Mouse (Mus musculus) heart, adult 18-20 months (tissue): ENCODE results near the gene Phc3. TPM values are rescaled to one million over a fixed set of nuclear protein-coding genes. Genes with fewer than 3 reads are reported as not detected.

Source experiments
- DNase-seq, 2 experiments: peaks; one replicate each; pipeline ENCODE4 v3.0.0; 2021 to 2022; ENCODE audit warnings: mixed read lengths in 1 of 2
- long read RNA-seq, 2 experiments: library from polyadenylated mRNA; stranded (forward); transcript quantifications; one replicate each; pipeline ENCODE4 v2.0.0; 2021
- total RNA-seq, 2 experiments: library from RNA; stranded (reverse); gene quantifications; 2 replicates each; pipeline ENCODE4 v1.2.3; 2021

Phc3 gene
- total RNA-seq, result 10 to 100 TPM; 14.2 to 16.8 TPM
- long read RNA-seq, experiment 1, result 0 reads
- long read RNA-seq, experiment 2, partial matches to known transcripts, result 0 of 1 reads
- long read RNA-seq, experiment 2, other reads (novel, unspliced or antisense), result 1 of 1 reads

- peak; percentile 93 to 94 for DNase-seq
Measured at GRCm38 (mm10) chr3:30969104-30969581, at the start of gene Phc3. TSS of gene Phc3 (minus strand) at chr3:30969415.

GRCm38 (mm10) chr3:31017652-31018051 lies 48.4 kb upstream of the Phc3 start:
- no peak for DNase-seq

DNA sequence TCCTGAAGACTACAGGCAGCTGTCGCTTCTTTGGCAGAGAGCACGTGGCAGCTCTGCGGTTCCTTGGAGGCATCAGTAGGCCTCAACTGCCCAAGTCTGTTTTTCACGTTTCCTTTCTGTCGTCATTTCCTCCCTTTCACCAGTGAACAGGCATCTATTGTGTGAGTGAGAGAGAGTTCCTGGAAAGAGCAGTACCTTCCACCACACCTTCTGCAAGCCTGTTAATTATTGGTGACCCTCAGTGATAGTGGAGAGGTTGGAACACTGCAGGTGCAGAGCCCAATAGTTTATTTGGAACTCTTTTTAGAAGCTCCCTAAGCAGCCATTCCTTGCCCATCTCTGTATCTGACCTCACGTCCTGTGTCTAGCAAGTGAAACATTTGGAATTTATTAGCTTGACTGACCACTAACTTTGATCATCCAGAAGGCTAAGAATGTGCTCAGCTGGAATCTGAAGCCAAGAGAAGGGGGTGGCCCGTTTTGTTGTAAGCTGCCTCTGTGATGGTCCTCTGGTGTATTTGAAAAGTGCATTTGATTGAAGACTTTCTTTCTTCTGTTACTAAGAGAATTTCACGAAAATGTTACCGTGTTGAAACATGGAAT lies 47.5 kb upstream of the Phc3 start:
- DNase-seq, result no peak

GRCm38 (mm10) chr3:31015682-31016443 lies 46.6 kb upstream of the Phc3 start:
- DNase-seq, result no peak

DNA sequence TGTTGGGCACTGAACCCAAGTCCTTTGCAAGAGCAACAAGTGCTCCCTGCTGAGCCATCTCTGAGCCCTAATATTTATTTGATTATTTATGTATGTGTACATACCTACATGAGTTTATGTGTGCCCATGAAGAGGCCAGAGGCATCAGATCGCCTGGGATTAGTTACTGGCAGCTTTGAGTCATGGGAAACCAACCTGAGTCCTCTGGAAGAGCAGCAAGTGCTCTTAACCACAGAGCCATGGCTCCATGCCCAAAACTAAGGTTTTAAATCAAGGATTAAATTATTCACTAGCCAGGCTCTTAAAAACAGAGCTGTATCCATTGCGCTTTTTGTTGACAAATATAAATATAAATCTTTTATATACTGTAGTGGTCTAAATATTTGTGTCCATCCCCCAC lies 45.2 kb upstream of the Phc3 start:
- no peak for DNase-seq

- no peak for DNase-seq
Measured at GRCm38 (mm10) chr3:31004320-31005209, 35.4 kb upstream of the Phc3 start.

DNA sequence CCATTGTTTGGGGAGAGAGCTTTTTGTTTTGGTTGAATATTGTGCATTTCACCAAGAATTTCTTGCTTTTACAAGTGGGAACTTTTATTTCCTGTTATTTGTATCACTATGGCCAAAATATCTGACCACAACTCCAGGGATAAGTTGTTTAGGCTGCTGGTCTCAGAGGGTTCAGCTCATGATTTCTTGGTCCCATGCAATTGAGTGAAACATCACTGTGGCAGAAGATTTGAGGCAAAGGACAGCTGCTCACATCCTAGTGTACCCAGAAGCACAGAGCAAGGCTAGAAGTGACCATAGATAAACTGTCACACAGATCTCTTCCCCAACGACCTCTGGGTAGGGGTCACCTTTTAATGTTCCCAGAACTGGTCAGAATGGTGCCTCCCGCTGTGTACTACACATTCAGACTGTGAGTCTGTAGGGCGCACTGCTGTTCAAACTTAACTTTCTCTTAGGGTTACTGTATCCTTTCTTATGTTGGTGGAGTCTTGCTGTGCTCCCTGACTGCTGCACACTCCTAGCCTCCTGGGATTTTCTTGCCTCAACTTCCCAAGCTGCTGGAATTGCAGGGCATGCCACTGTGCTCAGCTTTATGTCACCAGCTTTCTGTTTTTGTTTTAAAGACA lies 31.9 kb upstream of the Phc3 start:
- DNase-seq, result no peak

DNA sequence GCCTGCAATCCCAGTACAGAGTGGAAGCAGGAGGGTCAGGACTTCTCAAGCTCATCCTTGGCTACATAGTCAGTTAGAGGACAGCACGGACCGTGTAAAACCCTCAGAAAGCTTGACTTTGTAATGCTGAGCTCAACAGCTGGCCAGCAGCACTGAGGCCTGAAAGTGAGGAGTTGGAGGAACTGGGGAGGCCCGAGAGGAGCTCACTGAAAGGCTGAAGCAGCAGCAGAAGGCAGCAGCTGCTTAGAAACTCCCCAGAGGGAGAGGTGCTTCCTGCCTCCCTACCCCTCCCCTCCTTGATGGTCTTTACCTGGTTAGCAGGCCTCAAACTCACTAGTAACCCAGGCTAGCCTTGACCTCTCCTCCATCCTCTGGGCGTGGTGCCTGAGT lies 30.8 kb upstream of the Phc3 start:
- DNase-seq, result peak; percentile 48 to 67

GRCm38 (mm10) chr3:30999401-31000017 lies 30.3 kb upstream of the Phc3 start:
- DNase-seq, result peak; percentile 25 to 26

DNA sequence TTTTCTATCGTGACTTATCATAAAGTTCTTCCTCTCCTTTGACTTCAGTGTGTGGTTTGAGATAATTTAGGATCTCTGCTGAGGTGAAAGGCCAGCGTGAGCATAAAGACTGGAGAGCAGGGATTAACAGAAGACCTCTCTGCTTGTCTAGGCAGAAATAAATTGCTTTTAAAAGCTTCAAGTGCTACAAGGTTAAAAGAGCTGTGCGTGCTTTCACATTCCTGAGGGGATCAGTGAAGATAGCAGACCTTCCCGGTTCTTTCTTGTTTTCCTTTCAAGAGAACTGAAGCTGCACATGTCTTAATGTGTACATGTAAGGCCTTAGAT lies 27.4 kb upstream of the Phc3 start:
- DNase-seq, result no peak

DNA sequence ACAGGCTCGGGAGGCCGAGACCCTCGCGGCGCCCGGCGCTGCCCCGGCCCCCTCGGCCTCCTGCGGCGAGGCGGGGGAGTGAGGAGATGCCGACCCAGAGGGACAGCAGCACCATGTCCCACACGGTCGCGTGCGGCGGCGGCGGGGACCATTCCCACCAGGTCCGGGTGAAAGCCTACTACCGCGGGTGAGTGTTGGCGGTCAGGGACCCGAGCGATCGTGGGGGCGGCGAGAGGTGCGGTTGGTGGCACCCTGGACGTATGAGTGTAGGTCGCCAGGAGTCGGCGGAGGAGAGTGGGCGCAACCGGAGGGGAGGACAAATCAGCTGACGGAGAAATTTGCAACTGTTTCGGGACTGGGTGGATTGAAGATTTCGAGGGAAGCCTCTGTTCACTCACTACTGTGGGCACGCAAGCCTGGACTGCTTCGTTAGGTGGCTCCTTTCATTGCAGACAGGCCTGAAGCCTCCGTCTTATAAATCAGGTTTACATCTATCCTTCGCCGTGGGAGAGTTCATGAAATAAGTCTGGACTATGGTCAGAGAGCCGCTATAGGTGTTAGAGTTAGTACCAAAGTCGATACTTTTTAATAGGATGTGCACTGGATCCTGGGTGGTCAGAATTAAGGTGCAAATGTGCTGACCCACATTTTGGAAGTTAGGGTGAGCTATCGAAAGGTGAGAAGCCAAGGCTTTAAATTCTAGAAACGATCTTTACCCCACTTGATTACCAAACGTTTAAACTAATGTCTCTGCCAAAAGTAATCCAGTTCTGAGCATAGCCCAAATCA lies 26.9 kb upstream of the Phc3 start:
- no peak for DNase-seq

DNA sequence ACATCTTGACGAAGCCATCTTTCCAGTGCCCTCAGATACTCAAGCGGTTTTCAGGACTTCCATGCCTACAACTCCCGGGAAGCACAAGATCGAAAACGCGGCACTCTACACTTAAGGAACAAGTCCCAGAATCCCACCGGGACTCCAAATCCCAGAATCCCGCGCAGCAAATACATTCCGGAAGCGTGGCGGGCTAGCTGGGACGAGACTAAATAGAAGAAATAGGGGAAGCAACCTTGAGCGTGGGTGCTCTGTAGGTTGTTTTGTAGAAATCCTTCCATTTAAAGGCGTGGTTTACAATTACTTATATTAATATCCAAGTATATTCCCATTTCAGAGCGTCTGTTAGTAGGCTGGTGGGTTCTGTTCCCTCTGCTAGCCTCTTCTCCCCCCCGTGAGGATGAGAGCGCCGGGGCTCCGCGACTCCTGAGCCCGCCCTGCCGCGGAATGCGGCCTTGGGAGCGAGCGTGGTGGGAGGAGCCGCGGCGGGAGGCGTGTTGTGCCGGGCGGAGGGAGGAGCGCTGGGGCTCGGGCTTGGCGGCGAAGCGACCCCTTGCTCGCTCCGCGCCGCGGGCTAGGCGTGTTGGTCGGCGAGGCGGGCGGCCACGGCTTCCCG lies 26.2 kb upstream of the Phc3 start, which contains the start of gene Prkci:
Gene Prkci, plus strand, starts transcription at position 465 of the 616 bp plus-strand sequence.
- DNase-seq, result peak; percentile 95 to 96

DNA sequence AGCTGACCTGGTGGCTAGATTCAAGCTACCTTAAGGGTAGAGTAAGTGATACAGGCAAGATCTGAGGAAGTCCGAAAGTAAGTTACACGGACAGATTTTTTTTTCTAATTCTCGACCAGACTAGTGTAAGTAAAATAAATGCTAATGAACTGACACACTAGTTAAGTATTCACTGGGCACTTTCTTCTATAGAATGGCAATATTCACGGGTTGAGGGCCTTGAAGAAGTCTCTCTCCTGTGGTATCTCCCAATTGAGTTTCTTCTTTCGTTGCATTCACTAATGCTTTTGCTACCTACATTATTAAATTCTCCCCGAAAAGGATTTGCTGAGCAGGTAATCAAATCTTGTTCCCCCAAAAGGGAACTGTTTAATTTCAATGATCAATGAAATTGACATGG lies 25.6 kb upstream of the Phc3 start:
- DNase-seq, result no peak

GRCm38 (mm10) chr3:30993066-30993573 lies 23.9 kb upstream of the Phc3 start:
- DNase-seq, result no peak

DNA sequence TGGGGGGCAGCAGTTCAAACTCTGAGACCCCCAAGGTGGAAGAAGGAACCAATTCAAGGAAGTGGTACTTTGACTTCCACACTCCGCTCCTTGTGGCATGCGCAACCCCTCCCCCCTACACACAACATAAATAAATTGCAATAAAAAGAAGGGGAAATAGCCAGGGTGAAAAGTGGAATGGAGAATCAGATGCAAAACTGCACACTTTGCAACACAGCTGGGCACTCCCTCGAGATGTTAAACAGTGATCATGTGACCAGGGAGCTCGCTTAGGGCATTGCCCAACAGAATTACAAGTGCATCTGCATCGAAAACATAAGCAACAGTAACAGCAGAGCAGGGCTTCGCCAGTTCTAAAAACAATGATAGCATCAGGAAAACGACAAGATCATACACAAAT lies 22.9 kb upstream of the Phc3 start:
- DNase-seq, result peak in 1 of 2 experiments; percentile 14

GRCm38 (mm10) chr3:30987396-30988318 lies 18.4 kb upstream of the Phc3 start:
- peak; percentile 67 to 78 for DNase-seq

DNA sequence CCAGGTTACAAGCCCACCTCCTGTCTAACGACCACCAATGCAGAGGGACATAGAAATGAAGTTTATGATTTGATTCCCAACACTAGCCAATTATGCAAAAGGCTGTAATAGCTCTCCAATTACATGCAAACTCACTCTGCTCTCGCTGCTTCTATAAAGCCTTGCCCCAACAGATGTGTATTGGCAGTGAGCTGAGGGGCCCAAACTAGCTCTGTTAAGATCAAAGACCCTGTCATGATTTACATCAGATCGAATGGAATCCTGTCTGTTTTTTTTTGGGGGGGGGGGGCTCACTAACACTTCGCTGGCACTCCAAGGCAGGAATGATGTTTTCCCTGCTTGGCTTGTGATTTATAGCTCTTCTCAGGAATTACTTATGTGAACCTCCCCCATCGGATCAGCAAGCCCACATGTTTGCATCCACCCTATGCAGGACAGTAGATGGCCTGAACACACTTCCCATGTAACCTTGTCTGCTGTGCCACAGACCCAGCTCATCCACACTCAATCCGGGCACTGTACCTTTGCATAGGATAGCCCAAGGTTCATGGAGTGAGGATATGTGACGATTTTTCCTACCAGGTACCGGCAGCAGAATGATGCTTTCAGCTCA lies 13.8 kb upstream of the Phc3 start:
- no peak for DNase-seq

- no peak for DNase-seq
Measured at GRCm38 (mm10) chr3:30981616-30982380, 12.6 kb upstream of the Phc3 start.
